Mouse (Mus musculus) hindbrain, embryonic 14.5 days (tissue): ENCODE results near the gene Mdk. TPM values are rescaled to one million over a fixed set of nuclear protein-coding genes. Genes with fewer than 3 reads are reported as not detected.

Source experiments
- ATAC-seq: fragments of 200-750 bp; cut with Nextera tagmentation; 2 replicates; pipeline ENCODE4 v1.8.0; 2017; ENCODE audit warnings: moderate number of reproducible peaks, mild to moderate bottlenecking, moderate TSS enrichment, moderate library complexity; ENCODE audit not compliant: low FRiP score
- DNase-seq: peaks from one replicate; pipeline ENCODE4 v3.0.0-alpha.2; 2015; ENCODE audit warnings: low spot score
- H3K27ac ChIP-seq: fragments of 300-500 bp; sonication (generic); 2 replicates; pipeline ENCODE4 v1.5.1; 2014; ENCODE audit warnings: mild to moderate bottlenecking, moderate library complexity
- H3K27me3 ChIP-seq: fragments of 300-500 bp; sonication (generic); 2 replicates; pipeline ENCODE4 v1.6.1; 2014; ENCODE audit warnings: mild to moderate bottlenecking, low read length, mixed read lengths; ENCODE audit not compliant: control insufficient read depth, insufficient read depth
- H3K36me3 ChIP-seq: fragments of 300-500 bp; sonication (generic); replicated peaks from 2 replicates; pipeline ENCODE4 v1.6.1; 2014; ENCODE audit not compliant: control insufficient read depth, insufficient read depth
- H3K4me1 ChIP-seq: fragments of 300-500 bp; sonication (generic); replicated peaks from 2 replicates; pipeline ENCODE4 v1.6.1; 2014; ENCODE audit warnings: antibody characterized with exemption, low read length, mixed read lengths; ENCODE audit not compliant: control insufficient read depth, insufficient read depth
- H3K4me2 ChIP-seq: fragments of 300-500 bp; sonication (generic); replicated peaks from 2 replicates; pipeline ENCODE4 v1.6.1; 2014; ENCODE audit warnings: mild to moderate bottlenecking, moderate library complexity
- H3K4me3 ChIP-seq: fragments of 300-500 bp; sonication (generic); replicated peaks from 2 replicates; pipeline ENCODE4 v1.5.1; 2014; ENCODE audit warnings: mild to moderate bottlenecking, low read length
- H3K9ac ChIP-seq: fragments of 300-500 bp; sonication (generic); 2 replicates; pipeline ENCODE4 v1.6.1; 2014
- H3K9me3 ChIP-seq: fragments of 300-500 bp; sonication (generic); 2 replicates; pipeline ENCODE4 v1.6.1; 2016; ENCODE audit warnings: low read length; ENCODE audit not compliant: control insufficient read depth
- WGBS: fragments of 180-500 bp; shearing (Covaris S2); extraction: QIAGEN DNeasy Blood & Tissue Kit; methylation state at CpG from one replicate; pipeline ENCODE4 v1.1.7; 2014; 5-methylcytosine and 5-hydroxymethylcytosine counted together
- polyA plus RNA-seq: library from polyadenylated mRNA; unstranded; fragments of >200 nt; fragmentation: Nextera tagmentation; extraction: Ambion mirVana; gene quantifications from 2 replicates; pipeline ENCODE4 v1.2.1, GENCODE M21; 2014

Gene Mdk
- polyA plus RNA-seq, 1 experiment from 2014 or later, result 171 TPM

- Histone ChIP-seq H3K36me3 (no peaks in the 10 kb centered on the region), H3K4me2 (no peak overlapping the region), H3K4me1 (peaks cover 27% of the 10 kb centered on the region), H3K27ac (no peak overlapping the region), H3K4me3 (no peak overlapping the region), H3K9me3 (no peaks in the 10 kb centered on the region), H3K9ac (no peak overlapping the region), H3K27me3 (no peaks in the 10 kb centered on the region)
- ATAC-seq (no peak), DNase-seq (no peak)
- 85% methylated on average over 5 of the region's 5 CpGs for WGBS
Observed at GRCm38 (mm10) chr2:91960459-91960858, 28.4 kb upstream of the Mdk start.

GRCm38 (mm10) chr2:91959544-91960410 lies 27.7 kb upstream of the Mdk start:
- no peak overlapping the region for H3K4me2 ChIP-seq
- H3K36me3 ChIP-seq, result no peaks in the 10 kb centered on the region
- 59% methylated on average over 11 of the region's 11 CpGs for WGBS
- H3K27ac ChIP-seq, result no peak overlapping the region
- ATAC-seq (no peak), DNase-seq (no peak)
- H3K27me3 ChIP-seq, result no peaks in the 10 kb centered on the region
- peaks cover 27% of the 10 kb centered on the region for H3K4me1 ChIP-seq
- 0 out of 2 replicates have a peak overlapping the region, but pooled peaks have one; percentile 2 for H3K9ac ChIP-seq
- H3K4me3 ChIP-seq, result no peak overlapping the region
- H3K9me3 ChIP-seq, result no peaks in the 10 kb centered on the region

GRCm38 (mm10) chr2:91958701-91959457 lies 26.8 kb upstream of the Mdk start:
- Histone ChIP-seq H3K4me1 (peaks cover 29% of the 10 kb centered on the region), H3K9me3 (no peaks in the 10 kb centered on the region), H3K4me2 (no peak overlapping the region), H3K4me3 (no peak overlapping the region), H3K36me3 (no peaks in the 10 kb centered on the region), H3K27me3 (no peaks in the 10 kb centered on the region), H3K9ac (no peak overlapping the region), H3K27ac (no peak overlapping the region)
- no peak for ATAC-seq
- DNase-seq, result peak; percentile 52
- WGBS, result 54% methylated on average over 10 of the region's 10 CpGs

- Histone ChIP-seq H3K4me1 (peaks cover 31% of the 10 kb centered on the region), H3K27ac (no peak overlapping the region), H3K27me3 (no peaks in the 10 kb centered on the region), H3K4me2 (no peak overlapping the region), H3K9me3 (no peaks in the 10 kb centered on the region), H3K4me3 (no peak overlapping the region), H3K36me3 (no peaks in the 10 kb centered on the region), H3K9ac (no peak overlapping the region)
- WGBS, result 84% methylated on average over 8 of the region's 8 CpGs
- DNase-seq, result no peak
- ATAC-seq, result no peak
Observed at GRCm38 (mm10) chr2:91958049-91958448, 26.0 kb upstream of the Mdk start.

GRCm38 (mm10) chr2:91957096-91957495 lies 25.0 kb upstream of the Mdk start:
- no peak overlapping the region for H3K9ac ChIP-seq
- no peak overlapping the region for H3K27ac ChIP-seq
- ATAC-seq (peak; percentile 46; the same call in 1 of the 2 replicates), DNase-seq (no peak)
- 31% methylated on average over 3 of the region's 4 CpGs for WGBS
- no peaks in the 10 kb centered on the region for H3K27me3 ChIP-seq
- H3K36me3 ChIP-seq, result no peaks in the 10 kb centered on the region
- H3K4me2 ChIP-seq, result no peak overlapping the region
- H3K4me1 ChIP-seq, result peaks cover 26% of the 10 kb centered on the region
- no peak overlapping the region for H3K4me3 ChIP-seq
- no peaks in the 10 kb centered on the region for H3K9me3 ChIP-seq

GRCm38 (mm10) chr2:91955875-91956274 lies 23.8 kb upstream of the Mdk start:
- H3K4me3 ChIP-seq, result no peak overlapping the region
- H3K4me2 ChIP-seq, result no peak overlapping the region
- H3K36me3 ChIP-seq, result no peaks in the 10 kb centered on the region
- H3K27ac ChIP-seq, result no peak overlapping the region
- H3K9ac ChIP-seq, result no peak overlapping the region
- peaks cover 17% of the 10 kb centered on the region; the same call in 1 of the 2 replicates for H3K4me1 ChIP-seq
- WGBS, result 88% methylated on average over 6 of the region's 6 CpGs
- DNase-seq (no peak), ATAC-seq (no peak)
- H3K9me3 ChIP-seq, result no peaks in the 10 kb centered on the region
- no peaks in the 10 kb centered on the region for H3K27me3 ChIP-seq

GRCm38 (mm10) chr2:91955121-91955591 lies 23.1 kb upstream of the Mdk start:
- H3K4me1 ChIP-seq, result peaks cover 23% of the 10 kb centered on the region
- no peak overlapping the region for H3K4me3 ChIP-seq
- H3K9me3 ChIP-seq, result no peaks in the 10 kb centered on the region
- ATAC-seq (no peak), DNase-seq (no peak)
- 81% methylated on average over 4 of the region's 4 CpGs for WGBS
- H3K27ac ChIP-seq, result no peak overlapping the region
- no peaks in the 10 kb centered on the region for H3K27me3 ChIP-seq
- H3K36me3 ChIP-seq, result no peaks in the 10 kb centered on the region
- H3K9ac ChIP-seq, result no peak overlapping the region
- no peak overlapping the region for H3K4me2 ChIP-seq

- ATAC-seq, result no peak
- DNase-seq, result no peak
- 16% methylated on average over 5 of the region's 5 CpGs for WGBS
- no peak overlapping the region for H3K27ac ChIP-seq
- H3K9me3 ChIP-seq, result no peaks in the 10 kb centered on the region
- H3K4me2 ChIP-seq, result no peak overlapping the region
- no peaks in the 10 kb centered on the region for H3K27me3 ChIP-seq
- H3K4me1 ChIP-seq, result peaks cover 36% of the 10 kb centered on the region
- no peak overlapping the region for H3K4me3 ChIP-seq
- H3K36me3 ChIP-seq, result no peaks in the 10 kb centered on the region
- H3K9ac ChIP-seq, result no peak overlapping the region
Observed at GRCm38 (mm10) chr2:91953825-91954224, 21.7 kb upstream of the Mdk start.
